Mouse (Mus musculus) mature B cell (primary cell): ENCODE measurements around the gene Enthd1.
"Not testable (repeated sequence)": the region's sequence is repeated elsewhere in the genome, so short reads cannot be mapped to it uniquely, and the experiment has no call there.

Experiments used
- in situ Hi-C: fragments of 300-500 bp; cut with MboI; formaldehyde crosslinking; loops from 2 replicates; pipeline ENCODE4 v1.14.3; 2019

The Enthd1 gene

DNA sequence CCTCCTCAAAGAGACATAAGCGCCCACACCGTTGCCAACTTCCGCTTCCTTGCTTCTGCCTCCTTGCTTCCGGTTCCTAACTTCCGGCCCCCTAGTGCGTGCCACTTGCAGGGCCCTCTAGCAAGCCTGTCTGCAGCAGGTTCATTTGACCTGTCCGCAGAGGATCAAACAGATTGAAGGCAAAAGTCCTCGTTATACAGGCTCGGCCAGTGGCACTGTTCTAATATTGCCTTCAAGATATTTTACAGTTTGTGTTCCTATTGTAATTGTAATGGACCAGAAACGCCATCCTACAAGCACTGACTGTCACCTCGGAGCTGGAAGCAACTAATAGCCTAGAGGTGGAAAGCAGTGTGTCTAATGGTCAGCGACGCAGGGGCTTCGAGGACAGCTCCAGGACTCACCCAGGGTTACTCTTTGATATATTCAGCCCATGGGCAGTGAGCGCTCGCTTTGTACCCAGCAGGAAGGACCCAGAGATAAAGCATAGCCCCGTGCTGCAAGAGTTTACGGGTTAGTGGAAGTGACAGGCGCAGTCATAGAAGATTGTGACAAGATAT, at the start of gene Enthd1:
Gene Enthd1, minus strand, starts transcription at position 51 of the 560 bp plus-strand sequence.
- in situ Hi-C loops = loop anchor here (5.0 kb wide), 1 partner anchor 47 kb away; no protein-coding TSS in a partner anchor

DNA sequence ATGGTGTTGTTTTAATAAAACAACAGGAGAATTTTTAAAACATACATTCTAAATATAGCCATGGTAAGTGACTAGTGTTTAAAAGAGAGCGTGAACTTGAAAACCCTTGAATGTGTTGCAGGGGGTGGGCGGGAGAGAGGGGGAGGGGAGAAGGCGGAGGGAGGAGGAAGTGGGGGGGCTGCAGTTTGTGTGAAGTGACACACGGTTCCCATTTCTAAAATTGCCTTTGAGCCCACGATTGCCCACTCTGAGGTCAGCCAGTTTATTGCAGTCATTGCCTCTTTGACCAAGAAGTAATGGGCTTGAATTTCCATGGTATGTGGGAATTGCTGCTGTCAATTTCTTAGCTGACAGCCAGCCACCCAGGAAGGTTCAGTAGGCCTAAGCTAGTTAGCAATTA, 48.9 kb upstream of the Enthd1 start:
- in situ Hi-C loops = loop anchor here (5.0 kb wide), 1 partner anchor 47 kb away; the partner anchor contains the start of gene Enthd1

DNA sequence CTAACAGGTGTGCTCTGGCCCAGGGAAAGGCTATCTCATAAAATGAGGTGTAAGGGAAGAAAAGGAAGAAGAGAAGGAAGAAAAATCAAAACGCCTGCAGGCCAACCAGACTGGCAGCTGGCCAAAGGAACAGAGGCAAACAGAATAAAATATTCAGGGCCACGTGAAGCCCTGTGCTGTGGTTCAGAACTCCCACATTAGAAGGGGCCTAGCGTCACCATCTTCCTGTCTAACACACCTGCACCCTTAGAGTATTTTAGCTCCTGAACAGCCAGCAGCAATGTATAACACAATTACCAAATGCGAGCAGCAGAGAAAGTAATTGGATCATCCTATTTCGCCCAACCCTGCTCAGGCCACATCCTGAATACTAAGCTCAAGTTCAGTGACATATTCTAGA, 46.5 kb upstream of the Enthd1 start:
- in situ Hi-C loops = loop anchor here (5.0 kb wide), 1 partner anchor 44 kb away; the partner anchor contains the start of gene Enthd1

DNA sequence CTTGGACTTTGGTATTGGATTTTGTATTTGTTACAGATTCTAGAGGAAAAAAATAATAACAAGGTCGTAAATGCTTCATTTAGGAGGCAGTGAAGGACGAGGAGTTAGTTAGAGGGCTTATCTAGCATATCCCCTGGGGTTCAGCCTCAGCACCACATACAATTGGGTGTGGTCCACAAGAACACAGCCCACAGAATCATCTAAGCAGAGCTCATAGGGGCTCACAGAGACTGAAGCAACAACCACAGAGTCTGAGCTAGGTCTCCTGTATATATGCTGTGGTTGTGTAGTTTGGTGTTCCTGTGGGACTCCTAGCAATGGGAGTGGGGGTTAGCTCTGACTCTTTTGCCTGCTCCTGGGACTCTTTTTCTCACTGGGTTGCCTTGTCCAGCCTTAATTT, 45.4 kb upstream of the Enthd1 start:
- in situ Hi-C loops = loop anchor here (5.0 kb wide), 1 partner anchor 43 kb away; the partner anchor contains the start of gene Enthd1

DNA sequence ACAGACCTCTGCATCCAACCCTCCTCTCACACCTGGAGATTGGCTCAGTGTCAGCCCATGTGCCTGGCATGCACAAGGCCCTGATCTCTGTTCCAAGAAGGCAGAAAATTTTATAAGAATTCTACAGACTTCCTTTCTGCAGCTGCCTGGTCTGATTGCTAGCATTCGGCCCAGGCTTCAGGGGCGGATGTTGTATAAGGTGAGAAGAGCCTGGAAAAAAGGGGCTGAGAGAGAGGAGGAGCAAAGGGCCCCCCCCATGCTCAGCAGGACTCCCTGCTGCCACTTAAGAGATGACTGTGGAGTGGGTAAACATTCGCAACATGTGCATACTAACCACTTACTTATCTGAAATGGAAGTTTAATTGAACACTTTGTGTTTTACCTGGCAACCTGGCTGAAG, 43.0 kb upstream of the Enthd1 start:
- in situ Hi-C loops = no loop called here

DNA sequence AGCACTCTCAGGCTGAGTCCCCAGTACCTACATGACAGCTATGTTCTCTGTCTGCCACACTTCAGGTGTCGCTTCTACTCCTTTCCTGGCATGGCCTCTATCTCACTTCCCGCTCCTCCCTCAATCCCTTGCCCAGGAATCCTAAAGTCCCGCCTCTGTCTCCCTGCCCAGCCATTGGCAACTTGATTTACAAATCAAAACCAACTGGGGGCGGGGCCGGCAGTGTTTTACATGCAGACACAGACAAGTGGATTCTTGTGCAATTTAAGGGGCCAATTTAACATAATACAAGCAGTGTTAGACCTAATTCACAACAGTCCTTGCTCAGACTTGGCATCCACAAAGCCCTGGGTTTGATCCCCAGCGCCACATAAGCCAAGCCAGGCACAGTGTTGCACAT, 39.1 kb upstream of the Enthd1 start:
- in situ Hi-C loops = no loop called here

DNA sequence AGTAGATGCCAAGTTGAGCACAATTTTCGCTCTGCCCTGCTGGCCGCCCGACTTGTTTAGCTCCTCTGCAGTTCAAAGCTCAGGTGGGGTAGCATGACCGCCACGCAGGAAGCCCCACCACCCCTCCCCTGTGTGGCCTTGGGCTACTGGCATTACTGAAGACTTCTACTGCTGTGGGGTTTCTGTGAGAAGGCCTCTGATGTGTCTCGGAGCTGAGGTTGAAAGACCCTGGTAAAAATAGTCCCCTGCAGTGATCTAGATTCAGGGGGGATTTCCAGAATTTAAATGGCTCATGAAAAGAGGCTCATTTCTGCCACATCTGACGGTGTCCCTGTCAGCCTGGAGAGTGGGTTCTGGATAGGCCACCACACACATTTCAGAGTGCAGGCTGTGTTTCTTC, 37.5 kb upstream of the Enthd1 start:
- in situ Hi-C loops = no loop called here

DNA sequence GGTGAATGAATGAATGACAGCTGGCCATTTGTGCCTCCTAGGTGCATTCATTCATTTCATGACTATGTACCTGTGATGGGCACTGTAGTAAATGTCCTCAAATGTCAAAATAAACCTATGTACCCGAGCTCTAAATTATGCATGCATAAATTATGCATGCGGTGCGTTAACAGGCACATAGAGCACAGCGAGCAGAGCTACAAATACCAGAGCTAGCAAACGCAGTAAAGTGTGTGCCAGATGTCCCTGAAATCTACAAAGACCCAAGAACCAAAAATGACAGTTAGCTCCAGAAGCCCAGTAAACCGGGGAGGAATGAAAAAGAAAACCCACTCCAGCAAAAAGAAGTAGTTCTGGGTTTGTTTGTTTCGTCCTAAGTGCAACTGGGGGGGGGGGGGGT, 36.5 kb upstream of the Enthd1 start:
- in situ Hi-C loops = no loop called here

DNA sequence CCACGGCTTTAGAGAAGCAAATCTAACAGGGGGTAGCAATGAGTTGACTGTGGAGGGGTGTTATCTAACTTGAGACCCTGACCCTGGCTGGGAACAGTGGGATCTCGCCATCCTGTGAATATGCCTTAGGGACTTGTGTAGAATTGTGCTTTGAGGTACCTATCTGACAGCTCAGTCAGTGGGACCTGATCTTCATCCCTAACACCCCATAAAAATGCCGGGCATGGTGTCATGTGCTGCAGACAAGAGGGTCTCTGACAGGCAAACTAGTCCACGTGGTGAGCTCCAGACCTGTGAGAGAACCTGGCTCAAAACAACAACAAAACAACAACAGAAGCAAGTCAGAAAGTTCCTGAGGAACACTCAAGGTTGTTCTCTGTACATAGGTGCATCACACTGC, 34.9 kb upstream of the Enthd1 start:
- in situ Hi-C loops = no loop called here

DNA sequence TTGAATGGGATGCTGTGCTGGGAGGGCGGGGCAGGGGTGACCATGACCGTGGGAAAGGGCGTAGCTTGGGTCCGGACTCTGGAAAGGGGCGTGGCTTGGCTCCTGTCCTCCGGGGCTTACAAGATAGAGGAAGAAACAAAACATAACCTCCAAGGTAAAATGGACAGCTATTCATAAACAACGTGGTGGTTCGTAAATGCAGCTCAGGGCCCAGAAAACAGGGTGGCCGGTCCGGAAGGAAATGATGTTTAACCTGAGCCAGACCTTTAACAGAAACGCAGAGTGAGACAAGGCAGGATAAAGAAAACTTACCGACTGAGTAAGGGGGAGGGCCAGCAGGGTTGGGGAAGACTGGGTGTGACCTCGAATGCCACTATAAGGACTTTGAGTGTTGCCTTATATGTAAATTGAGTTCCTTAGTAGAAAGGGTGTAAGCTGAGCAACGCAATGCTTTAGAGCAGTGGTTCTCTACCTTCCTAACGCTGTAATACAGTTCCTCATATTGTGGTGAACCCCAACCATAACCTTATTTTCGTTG, 34.3 kb upstream of the Enthd1 start:
- in situ Hi-C loops = no loop called here

DNA sequence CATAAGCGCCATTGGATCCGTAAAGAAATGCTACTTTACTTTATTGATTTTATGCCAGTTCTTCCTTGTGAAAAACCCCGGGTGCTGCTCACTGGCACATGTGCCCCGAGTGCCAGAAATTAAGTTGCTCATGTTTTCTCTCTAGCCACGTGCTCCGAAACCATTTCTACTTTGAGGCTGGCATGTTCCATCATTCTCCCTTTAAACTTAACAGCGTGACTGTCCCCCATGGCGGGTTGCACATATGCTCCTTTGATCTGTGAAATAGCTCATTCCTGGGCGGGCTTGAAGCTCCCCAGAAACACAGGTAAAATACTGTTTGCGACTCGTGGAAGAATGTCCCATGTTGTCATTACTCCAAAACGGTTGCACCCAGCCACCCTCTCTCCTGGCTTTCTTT, 33.8 kb upstream of the Enthd1 start:
- in situ Hi-C loops = no loop called here

DNA sequence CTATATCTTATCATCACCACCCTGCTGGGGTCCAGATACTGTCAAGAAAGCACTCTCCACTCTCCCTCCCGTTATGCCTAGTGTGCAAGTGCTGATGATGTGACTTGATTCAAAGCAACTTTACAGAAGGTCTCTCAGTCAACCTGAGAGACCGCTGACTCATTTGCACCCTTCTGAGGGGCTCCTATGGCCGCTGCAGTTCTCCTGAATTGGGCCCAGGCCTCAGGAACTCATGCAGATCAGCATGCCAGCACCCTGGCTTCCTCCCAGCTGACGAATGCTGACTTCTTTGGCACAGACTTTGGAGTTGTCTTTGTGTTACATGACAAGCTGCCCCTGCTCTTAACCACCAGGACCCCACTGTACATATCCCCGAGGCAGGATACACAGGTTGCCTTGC, 28.9 kb upstream of the Enthd1 start:
- in situ Hi-C loops = no loop called here

DNA sequence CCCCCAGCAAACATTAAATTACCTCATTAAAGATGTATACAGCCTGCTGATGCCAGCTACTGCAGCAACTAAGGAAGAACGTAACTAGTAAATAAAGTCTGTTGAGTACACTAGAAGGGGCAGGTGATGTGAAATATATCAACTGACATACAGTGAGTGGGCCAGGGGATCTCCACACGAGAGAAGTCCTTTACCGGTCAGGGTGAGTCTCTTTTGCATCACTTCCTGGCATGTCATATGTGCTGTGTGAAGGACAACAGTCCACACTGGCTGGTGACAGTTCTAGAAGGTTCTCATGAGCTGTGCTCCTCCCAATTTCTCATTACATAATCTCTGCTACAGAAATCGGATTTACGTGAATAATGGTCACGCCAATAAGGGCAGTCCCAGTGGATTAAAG, 27.8 kb upstream of the Enthd1 start:
- in situ Hi-C loops = no loop called here

DNA sequence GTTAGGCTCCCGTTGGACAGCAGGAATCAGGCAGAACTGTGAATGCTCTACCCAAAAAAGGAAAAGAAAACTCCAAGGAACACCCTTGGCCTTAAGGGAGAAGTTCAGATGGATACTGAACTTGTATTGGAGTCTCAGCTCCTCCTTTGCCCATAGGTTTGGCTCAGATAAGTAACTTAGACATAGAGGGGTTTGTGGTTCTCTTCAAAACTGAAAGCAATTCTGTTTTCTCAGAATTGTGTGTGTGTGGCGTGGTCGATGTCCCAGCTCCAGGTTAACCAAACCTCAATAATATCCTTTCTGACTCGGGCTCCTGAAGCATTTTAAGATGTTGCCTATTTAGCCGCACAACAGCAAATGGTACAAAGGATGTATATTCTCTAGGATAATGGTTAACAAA, 25.7 kb upstream of the Enthd1 start:
- in situ Hi-C loops = no loop called here

DNA sequence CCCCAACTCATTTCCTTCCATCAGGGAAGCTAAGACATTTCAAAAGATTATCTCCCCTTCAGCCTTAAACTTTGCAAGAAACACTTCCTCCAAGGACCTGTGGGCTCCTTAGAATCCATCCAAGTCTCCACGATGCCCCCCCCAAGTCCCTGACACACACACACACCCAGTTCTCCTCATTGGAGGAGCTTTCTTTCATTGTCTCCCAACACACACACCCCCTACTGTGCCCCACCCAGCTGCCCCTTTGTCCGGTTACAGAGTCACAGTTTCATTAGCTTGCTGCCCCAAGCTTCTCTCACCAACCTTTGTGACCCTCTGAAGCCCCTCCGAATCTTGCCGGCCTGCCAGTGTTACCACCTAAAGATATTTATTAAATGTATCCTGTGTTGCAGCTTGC, 21.3 kb upstream of the Enthd1 start:
- in situ Hi-C loops = no loop called here

DNA sequence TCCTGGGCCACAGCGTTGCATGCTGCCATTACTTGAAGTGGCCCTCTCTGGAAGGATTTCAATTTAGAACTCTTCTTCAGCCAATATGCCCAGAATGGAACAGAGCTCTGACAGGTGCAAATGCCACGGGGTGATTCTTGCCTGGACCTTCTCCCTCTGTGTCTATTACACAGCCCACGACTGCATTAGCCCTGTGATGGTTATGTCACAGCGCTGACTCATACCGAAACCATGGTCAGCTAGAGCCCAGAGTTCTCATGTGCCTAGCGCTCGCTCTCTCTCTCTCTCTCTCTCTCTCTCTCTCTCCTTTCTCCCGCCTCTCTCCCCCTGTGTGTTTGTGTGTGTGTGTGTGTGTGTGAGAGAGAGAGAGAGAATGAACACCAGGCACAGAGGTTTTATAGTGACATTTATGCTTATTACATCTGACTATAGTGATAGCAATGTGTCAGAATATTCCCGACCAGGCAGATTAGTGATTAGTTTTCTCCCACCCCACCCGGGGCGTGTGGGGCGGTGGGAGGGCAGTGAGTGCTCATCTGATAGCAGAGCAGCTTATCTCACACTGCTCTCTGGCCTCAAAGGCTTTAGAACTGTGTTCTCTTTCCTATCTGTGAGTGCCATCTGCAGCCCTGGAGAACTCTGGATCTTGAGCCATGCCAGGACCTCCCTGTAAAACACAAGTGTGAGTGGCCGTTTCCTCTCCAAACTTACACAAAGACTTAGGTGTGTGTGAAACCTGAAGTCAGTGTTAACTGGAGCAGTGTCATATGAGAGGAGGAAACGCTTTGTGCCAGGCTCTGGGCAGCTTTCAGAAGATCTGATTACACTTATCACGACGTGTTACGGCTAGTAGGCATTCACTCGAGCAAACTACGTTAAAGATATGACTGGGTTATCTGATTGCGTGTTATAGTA, 17.9 kb upstream of the Enthd1 start:
- in situ Hi-C loops = no loop called here

DNA sequence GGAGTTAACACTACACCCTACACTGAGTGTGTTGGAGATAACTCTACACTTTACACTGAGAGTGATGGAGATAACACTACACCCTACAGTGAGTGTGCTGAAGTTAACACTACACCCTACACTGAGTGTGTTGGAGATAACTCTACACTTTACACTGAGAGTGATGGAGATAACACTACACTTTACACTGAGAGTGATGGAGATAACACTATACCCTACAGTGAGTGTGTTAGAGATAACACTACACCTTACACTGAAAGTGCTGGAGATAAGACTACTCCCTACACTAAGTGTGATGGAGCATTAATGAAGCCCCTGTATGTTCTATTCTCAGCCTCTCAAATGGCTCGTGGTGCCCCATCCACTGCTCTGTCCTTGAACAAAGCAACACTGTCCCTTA, 15.6 kb upstream of the Enthd1 start:
- in situ Hi-C loops = not testable (repeated sequence)

DNA sequence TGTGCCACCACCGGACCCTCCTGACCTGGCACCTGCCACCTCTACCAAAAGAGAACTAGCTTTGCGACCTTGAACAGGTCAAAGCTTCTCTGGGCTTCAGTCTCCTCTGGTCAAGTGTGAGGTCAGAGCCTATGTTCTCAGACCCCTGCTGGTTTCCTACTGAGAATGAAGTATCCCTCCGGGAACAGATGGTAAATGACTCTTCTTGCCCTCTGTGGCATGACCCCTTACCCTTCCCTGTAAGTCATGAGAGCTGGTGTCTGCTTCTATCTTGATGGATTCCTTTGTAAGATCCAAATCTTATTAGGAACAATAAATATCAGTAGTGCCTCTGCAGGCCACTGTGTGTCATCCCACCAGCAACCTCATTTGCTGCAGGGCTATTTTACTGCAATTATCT, 14.2 kb upstream of the Enthd1 start:
- in situ Hi-C loops = no loop called here

DNA sequence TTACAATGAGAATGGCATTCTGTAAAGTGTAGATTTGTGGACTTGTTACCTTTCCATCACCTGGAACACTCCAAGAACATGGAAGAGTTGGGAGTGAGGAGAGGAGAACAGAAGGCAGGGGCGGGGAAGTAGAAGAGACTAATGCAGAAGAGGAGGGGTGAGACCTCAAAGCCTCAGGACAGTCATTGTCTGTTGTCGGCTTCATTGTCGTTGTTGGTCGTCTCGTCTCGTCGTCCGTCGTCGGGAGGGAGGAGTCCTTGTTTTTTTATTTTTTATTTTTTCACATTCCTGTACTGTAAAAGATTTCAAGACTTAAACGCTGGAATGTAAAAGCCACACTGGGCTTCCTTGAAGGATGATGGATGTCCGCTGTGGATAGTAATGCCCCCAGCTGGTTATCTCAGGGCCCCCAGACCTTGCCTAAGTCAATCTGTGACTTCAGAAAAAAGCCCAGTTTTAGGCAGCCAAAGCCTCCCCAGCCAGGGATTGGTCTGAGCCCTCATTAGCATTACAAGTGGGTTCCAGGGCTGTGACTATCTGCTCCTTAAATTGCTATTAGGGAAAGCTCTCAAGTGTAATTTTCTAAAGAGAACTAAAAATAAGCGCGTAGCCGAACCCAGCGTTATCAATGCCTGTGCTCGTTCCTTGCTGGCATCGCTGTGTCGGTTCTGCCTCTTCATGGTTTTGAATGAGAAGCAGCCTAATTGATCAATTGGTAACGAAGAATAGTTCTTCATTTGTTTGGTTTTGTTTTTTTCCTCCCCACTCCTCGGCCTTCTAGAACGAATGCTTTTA, 12.4 kb upstream of the Enthd1 start:
- in situ Hi-C loops = no loop called here

DNA sequence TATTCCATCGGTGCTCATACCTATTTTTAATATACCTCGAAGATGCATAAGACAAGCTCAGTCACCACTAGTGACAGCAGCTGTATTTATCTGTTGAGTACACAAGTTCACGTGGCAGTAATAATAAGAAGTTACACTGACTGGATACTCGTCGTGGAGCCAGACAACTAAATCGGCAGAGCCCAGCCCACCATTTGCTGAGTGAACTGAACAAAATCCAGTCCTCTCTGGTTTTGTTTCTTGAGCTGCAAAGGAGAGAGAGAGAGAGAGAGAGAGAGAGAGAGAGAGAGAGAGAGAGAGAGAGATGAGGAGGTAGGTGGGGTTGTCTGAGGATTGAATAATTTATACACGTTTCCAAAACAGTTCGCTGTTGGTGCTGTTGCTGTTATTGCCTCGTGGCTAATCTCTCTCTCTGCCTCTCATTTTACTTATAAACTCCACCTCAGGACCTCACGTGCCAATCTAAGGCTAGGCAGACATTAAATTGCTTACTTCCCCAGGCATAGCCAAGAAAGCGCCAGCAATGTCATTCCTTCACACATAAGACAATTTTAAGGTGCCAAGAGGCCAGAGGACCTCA, 11.5 kb upstream of the Enthd1 start:
- in situ Hi-C loops = no loop called here

DNA sequence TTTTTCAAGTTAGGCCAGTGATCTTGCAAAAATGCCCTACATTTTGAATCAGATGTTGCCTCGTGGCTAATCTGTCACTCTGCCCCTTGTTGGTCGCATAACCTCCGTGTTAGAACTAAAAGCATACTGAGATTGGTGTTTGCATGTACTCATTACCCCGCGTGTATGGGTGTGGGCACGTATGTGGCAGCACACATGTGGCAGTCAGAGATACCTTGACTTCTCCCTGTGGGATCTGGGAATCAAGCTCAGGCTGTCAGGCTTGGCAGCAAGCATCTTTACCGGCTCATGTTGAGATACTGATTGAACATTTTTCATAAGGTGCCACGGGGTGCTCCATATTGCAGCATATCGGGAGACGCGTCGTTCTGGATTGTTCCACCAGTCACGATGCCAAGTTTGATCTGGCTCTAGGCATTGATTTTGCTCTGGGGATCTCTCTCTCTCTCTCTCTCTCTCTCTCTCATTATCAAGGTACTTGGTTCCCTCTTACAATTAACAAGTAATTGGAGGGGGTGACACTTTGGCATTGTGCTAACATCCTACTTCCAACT, 10.9 kb upstream of the Enthd1 start:
- in situ Hi-C loops = no loop called here
